Mouse (Mus musculus) hindbrain, embryonic 13.5 days (tissue): ENCODE results near the gene Cse1l. TPM values are rescaled to one million over a fixed set of nuclear protein-coding genes. Genes with fewer than 3 reads are reported as not detected.

ENCODE experiments used
- ATAC-seq: fragments of 200-750 bp; cut with Nextera tagmentation; 2 replicates; pipeline ENCODE4 v1.8.0; 2017; ENCODE audit warnings: moderate TSS enrichment; ENCODE audit not compliant: low FRiP score
- H3K27ac ChIP-seq: fragments of 300-500 bp; sonication (generic); 2 replicates; pipeline ENCODE4 v1.5.1; 2015; ENCODE audit warnings: inconsistent platforms, mild to moderate bottlenecking, moderate library complexity
- H3K27me3 ChIP-seq: fragments of 300-500 bp; sonication (generic); 2 replicates; pipeline ENCODE4 v1.6.1; 2015; ENCODE audit warnings: mild to moderate bottlenecking, inconsistent platforms
- H3K36me3 ChIP-seq: fragments of 300-500 bp; sonication (generic); 2 replicates; pipeline ENCODE4 v1.6.1; 2015; ENCODE audit warnings: mild to moderate bottlenecking, inconsistent platforms
- H3K4me1 ChIP-seq: fragments of 300-500 bp; sonication (generic); replicated peaks from 2 replicates; pipeline ENCODE4 v1.6.1; 2015; ENCODE audit warnings: inconsistent platforms
- H3K4me2 ChIP-seq: fragments of 300-500 bp; sonication (generic); 2 replicates; pipeline ENCODE4 v1.6.1; 2015; ENCODE audit warnings: inconsistent platforms, mild to moderate bottlenecking, moderate library complexity
- H3K4me3 ChIP-seq: fragments of 300-500 bp; sonication (generic); 2 replicates; pipeline ENCODE4 v1.5.1; 2015; ENCODE audit warnings: mild to moderate bottlenecking, inconsistent platforms
- H3K9ac ChIP-seq: fragments of 300-500 bp; sonication (generic); 2 replicates; pipeline ENCODE4 v1.6.1; 2015; ENCODE audit warnings: mild to moderate bottlenecking, inconsistent platforms
- H3K9me3 ChIP-seq: fragments of 300-500 bp; sonication (generic); 2 replicates; pipeline ENCODE4 v1.6.1; 2016; ENCODE audit warnings: inconsistent platforms
- WGBS: fragments of 180-500 bp; shearing (Covaris S2); methylation state at CpG from one replicate; pipeline ENCODE4 v1.1.7; 2015; 5-methylcytosine and 5-hydroxymethylcytosine counted together
- polyA plus RNA-seq: library from polyadenylated mRNA; unstranded; fragments of >200 nt; fragmentation: Nextera tagmentation; extraction: Ambion mirVana; gene quantifications from 2 replicates; pipeline ENCODE4 v1.2.1, GENCODE M21; 2015

Cse1l gene
- polyA plus RNA-seq: 96.4 and 98.9 TPM in 2 replicates

DNA sequence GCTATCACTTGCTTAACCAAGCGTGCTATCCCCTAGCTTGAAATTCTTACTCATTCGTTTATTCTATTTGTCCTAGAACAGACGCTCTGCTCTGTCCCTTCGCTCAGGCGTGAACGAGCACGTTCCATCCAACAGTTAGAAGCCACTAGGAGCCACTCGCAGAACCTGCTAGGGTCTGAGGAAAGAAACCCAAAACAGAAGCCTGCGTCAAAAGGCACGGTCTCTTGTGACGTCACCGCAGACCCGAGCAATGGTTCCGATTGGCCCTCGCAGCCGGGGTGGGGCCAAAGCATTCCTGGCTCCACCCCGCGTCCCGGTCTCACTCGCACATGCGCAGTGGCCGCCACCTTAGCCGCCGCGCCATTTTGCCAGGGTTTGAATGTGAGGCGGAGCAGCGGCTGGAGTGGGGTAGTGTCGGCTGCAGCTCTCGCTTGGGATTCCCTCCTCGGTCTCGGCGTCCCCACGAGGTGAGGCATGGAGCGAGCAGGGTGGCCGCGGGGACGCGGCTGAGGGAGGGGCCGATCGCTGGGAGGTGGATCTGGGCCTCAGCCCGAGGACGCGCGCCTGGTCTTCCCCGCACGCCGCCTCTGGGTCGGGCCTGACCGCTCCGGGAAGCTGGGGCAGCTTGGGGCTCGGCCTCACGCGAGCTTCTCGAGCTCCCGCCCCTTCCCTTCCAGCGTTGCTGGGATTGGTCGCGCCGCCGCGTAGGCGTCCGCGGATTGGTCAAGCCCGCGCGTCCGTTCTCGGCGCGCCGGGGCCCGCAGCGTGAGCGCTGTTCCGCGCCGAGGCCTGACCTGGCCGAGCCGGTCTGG, at the start of gene Cse1l:
Gene Cse1l (plus strand): TSS at position 330 of the 812 bp plus-strand sequence.
- H3K9ac ChIP-seq: peak within 1 kb of the TSS; percentile 90
- 0 out of 2 replicates have a peak, but pooled peaks cover under 1% of the 10 kb centered on the region for H3K36me3 ChIP-seq
- under 1% methylated on average over 79 of the region's 80 CpGs for WGBS
- H3K4me2 ChIP-seq: peak within 1 kb of the TSS; percentile 98
- peak within 1 kb of the TSS; percentile 86 for H3K4me3 ChIP-seq
- peaks cover 16% of the 10 kb centered on the region for H3K4me1 ChIP-seq
- peak within 1 kb of the TSS; percentile 98 for H3K27ac ChIP-seq
- H3K9me3 ChIP-seq: no peaks in the 10 kb centered on the region
- H3K27me3 ChIP-seq: no peaks in the 10 kb centered on the region
- ATAC-seq: peak; percentile 97

DNA sequence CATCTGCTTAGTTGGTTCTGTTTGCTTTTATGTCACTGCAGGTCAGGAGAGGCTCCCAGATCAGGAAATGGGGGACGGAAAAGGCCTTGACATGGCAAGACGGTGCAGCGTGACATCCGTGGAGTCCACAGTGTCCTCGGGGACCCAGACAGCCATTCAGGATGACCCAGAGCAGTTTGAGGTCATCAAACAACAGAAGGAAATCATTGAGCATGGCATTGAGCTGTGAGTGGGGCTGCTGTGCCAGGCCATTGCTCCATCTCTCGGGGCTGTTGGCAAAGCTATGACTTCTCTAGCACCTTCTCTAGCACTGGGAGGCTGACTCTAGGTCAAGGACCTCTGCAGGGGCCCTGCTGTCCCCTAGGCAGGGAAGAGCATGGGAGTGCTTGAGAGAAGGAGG, 49.5 kb upstream of the Cse1l start:
- Histone ChIP-seq H3K27ac (no peak overlapping the region), H3K27me3 (no peaks in the 10 kb centered on the region), H3K4me3 (no peak overlapping the region), H3K4me2 (no peak overlapping the region), H3K9ac (no peak overlapping the region), H3K9me3 (no peaks in the 10 kb centered on the region), H3K4me1 (no peaks in the 10 kb centered on the region), H3K36me3 (peaks cover 85% of the 10 kb centered on the region)
- ATAC-seq: no peak
- WGBS: 90% methylated on average over 6 of the region's 6 CpGs

DNA sequence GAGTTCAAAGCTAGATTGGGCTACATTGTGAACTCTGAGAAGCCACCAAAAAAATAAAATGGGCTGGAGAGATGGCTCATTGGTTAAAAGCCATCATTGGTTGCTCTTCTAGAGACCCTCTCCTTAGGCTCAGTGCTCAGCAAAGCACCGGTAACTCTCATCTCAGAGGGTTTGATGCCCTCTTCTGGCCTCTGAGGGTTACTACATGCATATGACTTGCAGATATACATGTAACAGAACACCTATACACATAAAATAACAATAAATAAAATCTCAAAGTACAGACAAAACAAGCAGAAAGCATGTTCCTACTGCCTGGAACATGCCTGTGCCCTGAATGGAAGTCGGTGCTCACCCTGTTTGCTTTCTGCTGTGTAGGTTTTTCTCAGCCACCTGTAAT, 48.7 kb upstream of the Cse1l start:
- no peak for ATAC-seq
- Histone ChIP-seq H3K9ac (no peak overlapping the region), H3K36me3 (peaks cover 85% of the 10 kb centered on the region), H3K4me2 (no peak overlapping the region), H3K4me1 (no peaks in the 10 kb centered on the region), H3K9me3 (no peaks in the 10 kb centered on the region), H3K27me3 (no peaks in the 10 kb centered on the region), H3K4me3 (no peak overlapping the region), H3K27ac (no peak overlapping the region)
- WGBS: 91% methylated on average over 2 of the region's 2 CpGs

DNA sequence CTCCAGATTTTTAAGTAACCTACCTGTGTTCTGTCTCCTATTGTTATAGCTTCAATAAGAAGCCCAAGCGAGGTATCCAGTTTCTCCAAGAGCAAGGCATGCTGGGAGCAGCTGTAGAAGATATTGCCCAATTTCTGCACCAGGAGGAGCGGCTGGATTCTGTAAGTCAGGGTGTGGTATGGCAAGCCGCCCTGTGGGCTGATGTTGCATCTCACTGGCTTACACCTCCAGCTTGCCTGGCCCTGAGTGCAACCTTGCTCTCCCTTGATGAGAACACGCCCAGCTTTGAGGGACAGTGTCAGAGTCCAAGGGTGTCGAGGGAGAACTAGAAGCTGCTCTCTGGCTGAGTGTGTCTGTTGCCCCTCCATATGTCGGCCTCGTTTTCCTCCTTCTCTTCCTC, 46.6 kb upstream of the Cse1l start:
- ATAC-seq: no peak
- H3K9me3 ChIP-seq: no peaks in the 10 kb centered on the region
- H3K4me2 ChIP-seq: no peak overlapping the region
- no peak overlapping the region for H3K4me3 ChIP-seq
- H3K9ac ChIP-seq: no peak overlapping the region
- no peaks in the 10 kb centered on the region for H3K4me1 ChIP-seq
- WGBS: 89% methylated on average over 7 of the region's 7 CpGs
- no peak overlapping the region for H3K27ac ChIP-seq
- H3K36me3 ChIP-seq: peaks cover 83% of the 10 kb centered on the region
- no peaks in the 10 kb centered on the region for H3K27me3 ChIP-seq

DNA sequence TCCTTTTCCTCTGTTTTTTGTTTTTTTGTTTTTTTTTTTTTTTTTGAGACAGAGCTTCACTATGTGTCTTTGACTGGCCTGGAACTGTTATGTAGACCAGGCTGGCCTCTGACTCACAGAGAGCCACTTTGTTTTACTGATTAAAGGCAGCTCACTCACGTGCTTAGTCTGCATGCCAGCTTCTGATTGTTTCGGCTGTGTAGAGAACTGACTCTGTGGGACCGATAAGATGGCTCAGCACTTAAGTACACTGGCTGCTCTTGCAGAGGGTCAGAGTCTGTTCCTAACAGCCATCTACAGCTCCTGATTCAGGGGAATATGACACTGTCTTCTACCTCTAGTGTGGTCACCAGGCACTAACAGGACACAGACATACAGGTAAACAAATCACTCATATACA, 43.3 kb upstream of the Cse1l start:
- H3K9me3 ChIP-seq: no peaks in the 10 kb centered on the region
- no peaks in the 10 kb centered on the region for H3K27me3 ChIP-seq
- H3K9ac ChIP-seq: no peak overlapping the region
- 70% methylated on average over 3 of the region's 3 CpGs for WGBS
- ATAC-seq: no peak
- no peak overlapping the region for H3K4me3 ChIP-seq
- H3K36me3 ChIP-seq: peaks cover 91% of the 10 kb centered on the region
- no peaks in the 10 kb centered on the region for H3K4me1 ChIP-seq
- H3K27ac ChIP-seq: no peak overlapping the region
- no peak overlapping the region for H3K4me2 ChIP-seq

DNA sequence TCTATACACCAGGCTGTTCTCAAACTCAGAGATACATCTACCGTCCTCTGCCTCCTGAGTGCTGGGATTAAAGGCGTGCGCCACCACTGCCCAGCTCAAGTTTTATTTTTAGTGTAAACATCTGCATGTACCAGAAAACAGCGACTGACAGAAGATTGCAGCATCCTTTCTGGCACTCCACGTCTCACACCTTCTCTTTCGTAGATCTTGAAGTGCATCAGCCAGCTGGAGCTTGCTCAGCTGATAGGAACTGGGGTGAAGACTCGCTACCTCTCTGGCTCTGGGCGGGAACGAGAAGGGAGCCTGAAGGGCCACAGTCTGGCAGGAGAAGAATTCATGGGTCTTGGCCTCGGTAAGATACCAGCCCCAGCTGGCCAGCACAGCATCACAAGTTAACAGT, 40.4 kb upstream of the Cse1l start:
- 87% methylated on average over 10 of the region's 10 CpGs for whole genome bisulfite sequencing
- no peak for ATAC-seq
- no peak overlapping the region for H3K4me3 ChIP-seq
- H3K27ac ChIP-seq: no peak overlapping the region
- H3K27me3 ChIP-seq: no peaks in the 10 kb centered on the region
- no peak overlapping the region for H3K4me2 ChIP-seq
- H3K4me1 ChIP-seq: no peaks in the 10 kb centered on the region
- H3K9me3 ChIP-seq: no peaks in the 10 kb centered on the region
- H3K9ac ChIP-seq: no peak overlapping the region
- peaks cover 96% of the 10 kb centered on the region for H3K36me3 ChIP-seq

DNA sequence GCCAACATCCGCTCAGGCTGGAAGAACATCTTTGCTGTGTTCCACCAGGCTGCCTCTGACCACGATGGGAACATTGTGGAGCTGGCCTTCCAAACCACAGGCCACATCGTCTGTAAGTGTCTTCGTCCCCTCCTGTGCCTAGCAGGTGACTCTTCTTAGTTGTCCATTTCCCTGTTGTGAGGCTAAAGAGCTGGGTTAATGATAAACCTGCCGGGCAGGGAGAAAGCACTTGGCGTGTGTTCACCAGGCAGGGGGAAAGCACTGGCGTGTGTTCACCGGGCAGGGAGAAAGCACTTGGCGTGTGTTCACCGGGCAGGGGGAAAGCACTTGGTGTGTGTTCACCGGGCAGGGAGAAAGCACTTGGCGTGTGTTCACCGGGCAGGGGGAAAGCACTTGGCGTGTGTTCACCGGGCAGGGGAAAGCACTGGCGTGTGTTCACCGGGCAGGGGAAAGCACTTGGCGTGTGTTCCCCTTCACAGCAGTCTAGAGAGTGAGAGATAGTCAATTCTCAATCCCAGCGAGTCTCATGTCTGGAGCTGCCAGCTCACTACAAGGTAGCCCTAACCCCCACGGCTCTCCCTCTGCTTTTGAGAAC, 35.5 kb upstream of the Cse1l start:
- Histone ChIP-seq H3K4me1 (no peaks in the 10 kb centered on the region), H3K27me3 (no peaks in the 10 kb centered on the region), H3K9ac (no peak overlapping the region), H3K9me3 (no peaks in the 10 kb centered on the region), H3K4me2 (no peak overlapping the region), H3K27ac (no peak overlapping the region), H3K4me3 (no peak overlapping the region), H3K36me3 (peaks cover 92% of the 10 kb centered on the region)
- ATAC-seq: no peak
- WGBS: 79% methylated on average over 20 of the region's 20 CpGs

DNA sequence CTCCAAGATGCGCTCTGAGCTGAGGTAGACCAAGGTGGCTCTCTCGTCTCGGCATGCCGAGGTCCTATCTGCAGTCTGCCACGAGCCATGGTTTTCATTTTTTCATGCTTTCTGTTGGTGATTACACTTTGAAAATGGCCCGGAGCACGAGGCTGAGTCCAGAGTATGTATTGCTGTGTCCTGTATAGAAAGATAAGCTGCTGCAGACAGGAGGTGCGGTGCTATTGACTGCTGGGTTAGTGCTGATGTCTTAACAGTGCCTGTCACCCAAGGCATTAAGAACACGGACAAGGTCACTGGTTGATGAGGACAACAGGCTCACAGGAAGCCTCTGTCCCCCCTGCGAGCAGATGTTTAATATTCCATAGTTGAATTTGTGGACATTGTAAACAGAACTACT, 34.9 kb upstream of the Cse1l start:
- Histone ChIP-seq H3K27me3 (no peaks in the 10 kb centered on the region), H3K27ac (no peak overlapping the region), H3K4me3 (no peak overlapping the region), H3K4me2 (no peak overlapping the region), H3K9ac (no peak overlapping the region), H3K4me1 (no peaks in the 10 kb centered on the region), H3K36me3 (peaks cover 91% of the 10 kb centered on the region), H3K9me3 (no peaks in the 10 kb centered on the region)
- WGBS: 91% methylated on average over 10 of the region's 10 CpGs
- ATAC-seq: no peak

DNA sequence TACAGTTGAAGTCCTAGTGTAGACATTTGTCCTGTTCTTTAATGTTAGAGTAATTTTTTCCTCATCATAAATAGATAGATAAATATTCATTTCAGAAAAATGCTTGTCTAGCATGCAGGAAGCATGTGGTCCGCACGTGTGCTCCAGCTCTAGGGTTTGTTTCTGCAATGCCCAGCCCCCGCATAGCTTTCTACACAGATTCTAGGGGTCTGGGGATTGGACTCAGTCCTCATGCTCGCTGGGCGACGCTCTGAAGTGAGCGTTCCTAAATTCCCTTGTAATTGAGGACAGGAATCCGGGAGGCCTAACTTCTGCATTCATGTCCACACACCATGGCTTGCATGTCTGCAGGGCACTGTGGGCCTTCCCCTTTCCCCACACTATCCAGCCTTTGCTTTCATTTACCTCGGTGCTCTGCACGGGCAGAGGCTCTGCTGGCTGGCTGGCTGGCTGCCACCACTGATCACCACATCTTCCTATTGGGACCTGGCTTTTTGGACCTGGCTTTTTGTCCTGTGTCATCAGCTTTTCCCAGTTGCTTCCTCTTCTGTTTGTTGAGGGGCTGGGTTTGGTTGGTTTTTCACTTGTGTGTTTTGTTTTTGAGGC, 31.1 kb upstream of the Cse1l start:
- Histone ChIP-seq H3K27ac (no peak overlapping the region), H3K36me3 (peaks cover 75% of the 10 kb centered on the region), H3K9ac (no peak overlapping the region), H3K9me3 (no peaks in the 10 kb centered on the region), H3K4me3 (no peak overlapping the region), H3K4me2 (no peak overlapping the region), H3K4me1 (no peaks in the 10 kb centered on the region), H3K27me3 (no peaks in the 10 kb centered on the region)
- 77% methylated on average over 10 of the region's 10 CpGs for WGBS
- no peak for ATAC-seq

DNA sequence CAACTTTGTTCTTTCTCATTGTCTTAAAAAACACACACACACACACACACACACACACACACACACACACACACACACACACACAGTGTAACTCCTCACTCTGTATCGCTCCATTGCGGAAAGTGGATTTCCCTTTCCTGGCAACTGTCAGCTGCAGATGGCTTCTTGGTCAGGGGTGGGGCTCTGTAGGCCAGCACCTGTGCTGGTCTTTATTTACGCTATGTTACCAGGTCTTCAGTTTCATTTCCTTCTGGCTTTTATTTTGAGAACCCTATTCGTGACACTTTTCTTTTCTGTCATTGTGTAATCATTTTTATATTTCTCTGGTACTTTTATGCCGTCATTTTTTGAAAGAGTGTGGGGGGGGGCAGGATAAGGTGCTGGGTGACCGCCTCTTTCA, 30.3 kb upstream of the Cse1l start:
- Histone ChIP-seq H3K36me3 (peaks cover 68% of the 10 kb centered on the region), H3K27ac (no peak overlapping the region), H3K4me2 (no peak overlapping the region), H3K4me1 (no peaks in the 10 kb centered on the region), H3K9me3 (no peaks in the 10 kb centered on the region), H3K27me3 (no peaks in the 10 kb centered on the region), H3K4me3 (no peak overlapping the region), H3K9ac (no peak overlapping the region)
- no peak for ATAC-seq
- WGBS: 90% methylated on average over 6 of the region's 6 CpGs

DNA sequence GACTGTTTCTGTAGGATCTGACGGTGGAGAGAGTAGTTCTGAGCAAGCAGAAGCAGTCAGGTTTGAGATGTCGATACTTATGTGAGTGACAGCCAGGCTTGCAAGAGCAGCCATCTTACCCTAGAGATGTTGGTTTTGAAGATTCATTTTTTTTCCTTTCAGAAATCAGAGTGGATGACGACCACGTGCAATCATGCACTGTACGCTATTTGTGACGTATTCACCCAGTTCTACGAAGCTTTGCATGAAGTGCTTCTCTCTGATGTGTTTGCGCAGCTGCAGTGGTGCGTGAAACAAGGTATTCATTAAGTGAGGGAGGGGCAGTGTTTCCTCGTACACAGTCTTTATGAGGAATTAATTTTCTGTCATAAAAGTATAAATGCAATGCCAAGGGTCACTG, 29.5 kb upstream of the Cse1l start:
- Histone ChIP-seq H3K4me3 (no peak overlapping the region), H3K4me1 (no peaks in the 10 kb centered on the region), H3K9ac (no peak overlapping the region), H3K27ac (no peak overlapping the region), H3K36me3 (peaks cover 62% of the 10 kb centered on the region), H3K4me2 (no peak overlapping the region), H3K9me3 (no peaks in the 10 kb centered on the region), H3K27me3 (no peaks in the 10 kb centered on the region)
- no peak for ATAC-seq
- WGBS: 86% methylated on average over 10 of the region's 10 CpGs

DNA sequence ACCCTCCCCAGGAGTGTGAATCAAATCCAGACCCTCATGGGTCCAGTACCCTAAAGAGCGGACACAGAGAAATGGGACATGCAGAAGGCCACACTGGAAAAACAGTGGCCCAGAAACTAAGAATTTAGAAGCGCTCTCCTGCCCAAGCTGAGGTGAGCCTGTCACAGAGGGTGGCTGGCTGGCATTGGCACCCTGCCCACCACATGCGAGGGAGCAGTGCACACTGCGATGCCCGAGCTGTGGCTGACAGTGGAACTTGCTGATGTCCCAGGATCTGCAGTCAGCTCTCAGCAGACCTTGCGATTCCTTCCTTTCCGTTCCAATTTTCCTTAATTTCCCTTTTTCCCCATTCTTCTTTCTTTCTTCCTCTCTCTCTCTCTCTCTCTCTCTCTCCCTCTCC, 20.8 kb upstream of the Cse1l start:
- no peaks in the 10 kb centered on the region for H3K4me1 ChIP-seq
- no peak overlapping the region for H3K9ac ChIP-seq
- no peak overlapping the region for H3K27ac ChIP-seq
- no peaks in the 10 kb centered on the region for H3K9me3 ChIP-seq
- ATAC-seq: no peak
- no peak overlapping the region for H3K4me3 ChIP-seq
- peaks cover 37% of the 10 kb centered on the region for H3K36me3 ChIP-seq
- no peaks in the 10 kb centered on the region for H3K27me3 ChIP-seq
- 79% methylated on average over 7 of the region's 7 CpGs for WGBS
- no peak overlapping the region for H3K4me2 ChIP-seq
